Mouse (Mus musculus) gastrocnemius, postnatal 10 days (tissue): ENCODE data around the gene Llgl2. TPM values are rescaled to one million over a fixed set of nuclear protein-coding genes. Genes with fewer than 3 reads are reported as not detected.
"Not testable (repeated sequence)": the region's sequence is repeated elsewhere in the genome, so short reads cannot be mapped to it uniquely, and the experiment has no call there.

ENCODE experiments used
- DNase-seq: peaks from one replicate; pipeline ENCODE4 v3.0.0; 2021; ENCODE audit warnings: mixed read lengths
- total RNA-seq, 2 experiments: library from RNA; stranded (reverse); gene quantifications; 2 replicates each; pipeline ENCODE4 v1.2.3; 2021

The Llgl2 gene
- total RNA-seq, 2 experiments from 2014 or later, result 16.5 to 17.4 TPM

GRCm38 (mm10) chr11:115833021-115833513 lies 9.2 kb downstream of the Llgl2 start:
- DNase-seq, result no peak

- no peak for DNase-seq
Observed at GRCm38 (mm10) chr11:115834033-115834432, 10.2 kb downstream of the Llgl2 start.

GRCm38 (mm10) chr11:115836656-115837395 lies 13.0 kb downstream of the Llgl2 start:
- DNase-seq, result peak; percentile 12

- peak; percentile 16 for DNase-seq
Observed at GRCm38 (mm10) chr11:115837606-115838345, 13.9 kb downstream of the Llgl2 start.

GRCm38 (mm10) chr11:115838895-115839311 lies 15.1 kb downstream of the Llgl2 start:
- DNase-seq, result peak; percentile 23

- no peak for DNase-seq
Observed at GRCm38 (mm10) chr11:115839732-115840131, 15.9 kb downstream of the Llgl2 start.

- no peak for DNase-seq
Observed at GRCm38 (mm10) chr11:115841044-115841443, 17.2 kb downstream of the Llgl2 start.

- no peak for DNase-seq
Observed at GRCm38 (mm10) chr11:115841961-115842550, 18.2 kb downstream of the Llgl2 start.

GRCm38 (mm10) chr11:115843141-115843890 lies 19.5 kb downstream of the Llgl2 start:
- no peak for DNase-seq

- no peak for DNase-seq
Observed at GRCm38 (mm10) chr11:115843891-115844239, 20.0 kb downstream of the Llgl2 start.

- DNase-seq, result no peak
Observed at GRCm38 (mm10) chr11:115844240-115844639, 20.4 kb downstream of the Llgl2 start.

- DNase-seq, result no peak
Observed at GRCm38 (mm10) chr11:115845819-115846218, 22.0 kb downstream of the Llgl2 start.

- DNase-seq, result no peak
Observed at GRCm38 (mm10) chr11:115854674-115855073, 30.8 kb downstream of the Llgl2 start.

GRCm38 (mm10) chr11:115857146-115857545 lies 33.3 kb downstream of the Llgl2 start:
- DNase-seq, result not testable (repeated sequence)

GRCm38 (mm10) chr11:115857936-115858335 lies 34.1 kb downstream of the Llgl2 start:
- DNase-seq, result no peak

GRCm38 (mm10) chr11:115858354-115858753 lies 34.5 kb downstream of the Llgl2 start, which contains the start of gene Myo15b:
TSS of gene Myo15b (plus strand) at chr11:115858406.
- DNase-seq, result no peak

- DNase-seq, result peak; percentile 96
Observed at GRCm38 (mm10) chr11:115859143-115859945, 35.5 kb downstream of the Llgl2 start.

GRCm38 (mm10) chr11:115863895-115864294 lies 40.0 kb downstream of the Llgl2 start:
- DNase-seq, result no peak

GRCm38 (mm10) chr11:115869393-115869792 lies 45.5 kb downstream of the Llgl2 start:
- no peak for DNase-seq

- no peak for DNase-seq
Observed at GRCm38 (mm10) chr11:115872437-115872836, 48.6 kb downstream of the Llgl2 start.

- no peak for DNase-seq
Observed at GRCm38 (mm10) chr11:115875935-115876334, 52.1 kb downstream of the Llgl2 start.
